Mouse (Mus musculus) kidney, adult 11 months (tissue): ENCODE results near the gene Zgrf1.

Source experiments
- DNase-seq: peaks from one replicate; pipeline ENCODE4 v3.0.0; 2022

Gene Zgrf1

GRCm38 (mm10) chr3:127562974-127563373, 9.7 kb downstream of the Zgrf1 start:
- DNase-seq = no peak

- DNase-seq = no peak
Measured at GRCm38 (mm10) chr3:127565129-127565528, 11.8 kb downstream of the Zgrf1 start.

- peak; percentile 23 for DNase-seq
Measured at GRCm38 (mm10) chr3:127572557-127572956, 19.3 kb downstream of the Zgrf1 start.

DNA sequence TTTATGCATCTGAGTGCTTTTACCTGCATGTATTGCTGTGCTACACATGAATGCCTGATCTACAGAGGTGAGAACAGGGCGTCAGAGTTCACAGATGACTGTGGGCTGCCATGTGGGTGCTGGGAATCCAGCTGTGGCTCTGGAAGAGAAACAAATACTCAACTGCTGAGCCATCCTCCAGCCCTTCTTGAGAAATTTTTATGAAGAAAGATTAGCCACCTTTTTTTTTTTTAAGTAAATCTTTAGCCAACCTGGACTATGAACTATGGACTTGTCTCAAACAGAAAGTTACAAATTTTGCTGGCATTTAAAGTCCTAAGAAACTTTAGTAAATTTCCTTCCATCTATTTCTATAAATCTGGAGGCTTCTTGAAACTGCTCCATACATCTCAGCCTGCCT, 43.8 kb downstream of the Zgrf1 start:
- DNase-seq = no peak

DNA sequence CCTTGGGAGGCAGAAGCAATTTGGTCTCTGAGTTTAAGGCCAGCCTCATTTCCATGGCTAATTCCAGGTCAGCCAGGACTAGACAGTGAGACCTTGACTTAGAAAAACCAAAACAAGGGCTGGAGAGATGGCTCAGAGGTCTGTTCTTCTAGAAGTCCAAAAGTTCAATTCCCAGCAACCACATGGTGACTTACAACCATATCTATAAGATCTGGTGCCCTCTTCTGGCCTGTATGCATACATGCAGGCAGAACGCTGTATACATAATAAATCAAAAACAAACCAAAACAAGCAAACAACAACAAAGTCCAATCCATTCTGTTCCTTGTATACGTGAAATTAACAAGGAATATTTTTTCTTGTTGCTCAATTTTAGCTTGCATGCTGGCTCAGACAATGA, 54.8 kb downstream of the Zgrf1 start:
- DNase-seq = no peak

DNA sequence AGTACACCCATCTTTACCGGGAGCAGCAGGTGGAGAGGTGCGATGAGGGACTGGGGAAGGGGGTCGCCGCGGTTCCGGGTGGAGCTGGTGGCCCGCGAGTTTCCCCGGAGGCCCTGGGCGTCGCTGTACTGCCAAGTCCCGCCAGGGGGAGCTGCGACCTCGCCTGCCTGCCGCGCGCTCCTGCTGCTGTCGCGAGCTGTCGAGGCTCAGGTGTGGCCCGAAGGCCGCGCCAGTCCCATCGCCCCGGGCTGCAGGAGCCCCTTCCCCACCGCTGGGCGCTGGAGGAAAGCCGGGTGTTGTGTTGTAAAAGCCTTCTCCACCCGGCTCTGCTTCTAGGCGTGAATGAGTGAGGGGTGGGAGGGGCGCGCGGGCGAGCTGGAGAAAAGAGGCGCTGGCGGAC, 72.0 kb downstream of the Zgrf1 start:
- peak; percentile 33 for DNase-seq

DNA sequence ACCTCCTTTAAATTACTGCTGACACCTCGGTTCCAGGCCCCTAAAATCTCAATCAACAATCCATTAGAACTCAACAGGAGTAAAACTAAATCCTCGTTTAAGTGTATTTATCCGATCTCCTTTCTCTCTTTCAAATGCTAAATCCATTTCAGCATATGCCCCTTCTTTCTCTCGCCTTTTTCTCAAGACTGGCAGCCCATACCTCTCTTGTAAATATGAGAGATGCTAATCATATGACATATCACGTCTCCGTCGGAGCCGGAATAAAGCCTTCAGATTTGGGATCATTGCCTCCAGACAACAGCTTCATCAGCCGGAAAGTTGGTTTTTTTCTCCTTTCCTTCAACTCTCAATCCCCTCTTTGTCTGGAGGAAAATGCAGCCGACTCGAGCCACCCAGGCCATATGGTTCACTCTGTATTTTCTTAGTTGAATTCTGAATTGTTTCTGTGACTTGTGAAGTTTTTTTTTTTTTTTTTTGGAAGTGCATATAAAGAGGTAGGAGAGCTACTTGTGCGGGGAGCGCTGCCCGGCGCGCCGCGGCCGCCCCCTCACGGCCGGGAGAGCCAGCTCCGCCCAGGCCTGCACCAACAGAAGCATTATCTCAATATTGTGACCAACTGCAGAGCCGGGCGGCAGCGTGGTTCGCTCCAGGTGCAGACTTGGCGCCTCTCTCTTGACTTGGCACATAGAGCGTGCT, 72.6 kb downstream of the Zgrf1 start:
- DNase-seq = no peak

DNA sequence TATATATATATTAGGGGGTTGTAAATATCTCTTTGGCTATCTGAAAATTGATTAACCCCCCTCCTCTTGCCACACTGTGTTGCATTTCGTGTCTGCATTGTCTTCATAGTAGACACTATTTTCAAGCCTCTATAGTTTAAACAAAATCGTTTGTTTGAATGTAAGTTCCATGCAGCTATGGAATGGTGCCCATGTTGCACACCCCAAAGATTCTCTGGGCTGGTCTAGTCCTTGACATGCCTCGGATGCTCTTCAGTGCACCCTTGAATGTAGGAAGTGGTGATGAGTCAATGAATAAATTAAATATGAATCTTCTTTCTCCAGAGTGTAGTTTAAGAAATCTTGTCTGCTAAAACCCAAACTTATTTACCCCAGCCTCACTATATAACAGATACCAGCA, 73.2 kb downstream of the Zgrf1 start:
- no peak for DNase-seq

DNA sequence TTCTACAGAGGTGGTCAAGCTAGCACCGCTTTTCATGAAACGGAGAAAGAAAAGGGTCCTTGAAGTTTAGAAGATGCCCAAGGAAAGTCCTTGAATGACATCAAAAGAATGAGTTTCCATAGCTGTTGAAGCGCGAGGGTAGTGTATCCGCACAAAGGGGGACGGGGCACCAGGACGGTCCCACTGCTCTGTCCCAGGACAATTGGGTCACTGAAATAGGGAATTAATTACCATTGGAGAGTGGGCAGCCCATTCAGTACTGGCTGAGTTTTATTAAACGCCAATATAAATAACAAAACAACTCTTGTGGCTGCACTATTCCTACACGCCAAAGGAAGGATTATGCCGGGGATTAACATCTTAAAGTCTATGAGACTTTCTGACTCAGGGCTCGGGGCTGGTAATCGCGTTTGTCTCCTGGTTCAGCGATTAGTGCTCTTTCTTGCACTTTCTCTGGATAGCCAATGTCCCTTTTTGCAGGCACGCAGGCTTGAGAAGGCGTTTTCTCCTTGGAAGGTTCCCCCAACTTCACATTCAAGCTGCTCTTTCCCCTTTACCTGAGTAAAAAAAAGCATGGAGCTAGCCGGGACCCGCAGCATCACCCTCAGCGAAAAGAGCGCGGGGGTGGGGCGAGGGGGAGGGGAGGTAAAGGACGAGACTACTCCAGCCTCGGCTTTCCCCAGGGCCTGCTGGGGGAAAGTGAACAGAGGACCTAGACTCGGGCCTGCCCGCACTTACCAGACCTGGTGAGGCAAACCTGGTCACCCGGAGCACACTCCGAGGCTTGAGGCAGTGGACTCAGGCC, 74.1 kb downstream of the Zgrf1 start:
- no peak for DNase-seq

DNA sequence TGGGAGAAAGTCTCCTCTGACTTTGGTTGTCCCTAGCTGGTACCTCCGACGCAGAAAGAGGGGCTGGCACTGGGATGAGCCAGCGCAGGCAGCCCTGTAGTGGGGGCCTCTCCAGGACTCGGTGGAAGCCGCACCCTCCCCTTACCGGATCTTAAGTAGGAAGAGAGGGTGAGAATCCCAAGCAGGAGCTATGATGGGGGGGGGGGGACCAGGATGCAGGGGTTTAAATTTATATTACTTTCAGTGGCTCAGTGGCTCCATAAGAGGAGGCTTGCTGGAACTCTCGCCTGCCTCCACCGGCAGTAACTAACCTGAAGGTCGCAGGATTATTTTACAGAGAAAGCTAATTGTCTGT, 74.6 kb downstream of the Zgrf1 start:
- DNase-seq = no peak

GRCm38 (mm10) chr3:127628311-127629184, 75.3 kb downstream of the Zgrf1 start:
- DNase-seq = no peak

DNA sequence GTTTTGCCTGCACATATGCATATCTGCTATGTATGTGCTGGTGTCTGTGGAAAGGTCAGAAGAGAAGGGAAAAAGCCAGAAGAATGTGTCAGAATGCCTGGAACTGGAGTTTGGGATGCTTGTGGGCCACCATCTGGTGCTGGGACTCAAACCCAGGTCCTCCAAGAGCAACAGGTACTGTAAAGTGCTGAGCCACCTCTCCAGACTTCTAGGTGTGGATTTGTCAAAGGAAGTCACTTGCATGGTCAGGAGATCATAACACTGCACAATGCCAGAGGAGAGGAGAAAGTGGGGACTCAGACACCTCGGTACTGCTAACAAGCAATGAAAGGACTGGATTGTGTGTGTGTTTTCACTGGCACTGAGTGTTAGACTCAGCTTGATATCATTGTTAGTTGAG, 76.9 kb downstream of the Zgrf1 start:
- DNase-seq = no peak

GRCm38 (mm10) chr3:127630735-127631372, 77.6 kb downstream of the Zgrf1 start:
- no peak for DNase-seq

DNA sequence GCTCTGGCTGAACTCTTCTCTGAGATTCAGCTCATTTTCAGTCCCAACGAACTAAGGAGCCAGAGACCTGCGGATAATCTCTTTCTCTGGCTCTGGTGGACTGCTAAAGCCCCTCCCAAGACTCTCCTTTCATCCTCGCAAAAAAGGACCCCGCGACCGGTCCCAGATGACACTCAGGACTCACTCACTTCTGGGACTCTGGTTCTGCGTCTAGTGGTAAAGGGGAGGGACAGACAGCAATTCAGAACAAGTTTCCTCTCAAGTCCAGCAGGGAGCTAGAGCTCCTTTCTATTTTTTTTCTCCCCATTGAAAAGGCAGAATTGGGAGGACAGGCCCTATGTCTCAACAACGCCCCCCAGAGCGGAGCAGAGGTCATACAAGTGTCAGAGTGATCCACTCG, 78.3 kb downstream of the Zgrf1 start:
- DNase-seq = no peak

GRCm38 (mm10) chr3:127632531-127632930, 79.2 kb downstream of the Zgrf1 start:
- DNase-seq = no peak

GRCm38 (mm10) chr3:127633080-127634032, 80.1 kb downstream of the Zgrf1 start, which contains the start of gene Neurog2:
Gene Neurog2 (plus strand): TSS chr3:127633135.
- DNase-seq = no peak

DNA sequence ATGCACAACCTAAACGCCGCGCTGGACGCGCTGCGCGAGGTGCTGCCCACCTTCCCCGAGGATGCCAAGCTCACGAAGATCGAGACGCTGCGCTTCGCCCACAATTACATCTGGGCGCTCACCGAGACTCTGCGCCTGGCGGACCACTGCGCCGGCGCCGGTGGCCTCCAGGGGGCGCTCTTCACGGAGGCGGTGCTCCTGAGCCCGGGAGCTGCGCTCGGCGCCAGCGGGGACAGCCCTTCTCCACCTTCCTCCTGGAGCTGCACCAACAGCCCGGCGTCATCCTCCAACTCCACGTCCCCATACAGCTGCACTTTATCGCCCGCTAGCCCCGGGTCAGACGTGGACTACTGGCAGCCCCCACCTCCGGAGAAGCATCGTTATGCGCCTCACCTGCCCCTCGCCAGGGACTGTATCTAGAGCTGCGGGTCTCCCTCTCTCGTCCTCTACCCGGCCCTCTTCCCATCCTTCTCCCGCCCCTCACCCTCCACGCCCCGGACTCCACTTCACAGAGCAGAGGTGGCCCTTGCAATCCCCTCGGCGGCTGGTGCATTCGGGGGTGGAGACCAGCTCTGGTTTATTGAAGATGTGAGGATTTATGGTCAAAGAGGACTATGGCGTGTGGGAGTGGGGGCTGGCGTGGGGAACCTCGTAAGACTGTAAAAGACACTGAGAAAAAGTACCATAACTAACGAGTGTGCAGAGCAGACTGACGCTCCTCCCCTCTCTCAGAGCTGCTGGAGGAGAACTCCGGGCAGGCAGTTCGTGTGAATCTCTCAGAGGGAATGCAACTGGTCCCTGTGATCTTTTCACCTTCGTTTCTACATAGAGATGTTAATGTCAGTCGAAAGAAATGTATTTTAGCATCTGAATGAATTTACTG, 81.1 kb downstream of the Zgrf1 start:
- DNase-seq = peak; percentile 39

GRCm38 (mm10) chr3:127634984-127635349, 81.7 kb downstream of the Zgrf1 start:
- no peak for DNase-seq

DNA sequence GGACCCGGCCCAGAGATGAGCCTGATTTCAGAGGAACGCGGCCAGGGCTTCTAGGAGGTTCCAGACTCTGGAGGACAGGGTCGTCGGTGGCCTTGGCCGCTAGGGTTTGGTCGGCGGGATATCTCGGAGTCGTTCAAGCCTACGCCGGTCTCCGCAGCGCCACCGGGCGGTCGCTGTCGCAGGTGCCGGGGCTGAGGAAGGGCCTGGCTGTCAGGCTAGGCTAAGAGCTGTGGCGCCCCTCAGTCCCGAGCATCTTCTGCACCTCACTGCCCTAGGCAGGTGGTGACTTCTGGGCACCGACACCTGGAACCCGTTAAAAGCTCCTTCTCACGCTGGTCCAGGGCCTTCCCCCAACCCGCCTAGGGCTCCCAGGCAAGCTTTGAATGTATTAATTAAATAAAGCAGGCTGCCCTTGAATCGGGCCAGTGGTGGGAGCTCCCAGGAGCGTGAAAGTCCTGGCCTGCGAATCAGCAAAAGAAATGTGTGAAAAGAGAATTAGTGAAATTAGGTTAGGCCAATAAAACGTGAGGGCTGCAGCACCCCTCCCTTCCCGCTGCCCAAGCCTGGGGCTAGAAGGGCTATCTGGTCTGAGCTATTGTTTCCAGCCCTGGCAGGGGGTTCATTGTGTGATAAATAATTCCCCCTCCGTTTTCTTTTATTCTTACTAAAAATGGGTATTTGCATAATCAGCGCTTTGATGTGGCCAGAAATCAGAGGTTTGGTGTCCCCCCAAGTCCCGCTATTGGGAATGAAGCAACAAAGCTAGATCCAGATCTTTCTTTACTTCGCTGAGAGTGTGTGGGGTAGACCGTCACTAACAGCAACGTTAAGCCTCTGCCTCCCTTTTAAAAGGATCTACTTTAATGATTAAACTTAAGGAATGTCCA, 86.8 kb downstream of the Zgrf1 start:
- no peak for DNase-seq
